Mouse (Mus musculus): ENCODE measurements at regions not wholly inside any gene's neighbourhood (a gene's known extent, or its start where the extent isn't known, plus 50 kb on each side); places are given as distances from the start of the nearest gene placed in this dataset.

GRCm38 (mm10) chr13:115911524-115912459 is 397.7 kb downstream of the Isl1 start:
- no peaks in the 10 kb centered on the region for H3K36me3 ChIP-seq
- no peak overlapping the region for H3K27ac ChIP-seq (replicated peaks)
- H3K4me1 ChIP-seq (replicated peaks) = 0 out of 2 replicates have a peak, but pooled peaks cover 3% of the 10 kb centered on the region
- WGBS = 50% methylated on average over 6 of the region's 6 CpGs
- no peaks in the 10 kb centered on the region for H3K9me3 ChIP-seq
- no peaks in the 10 kb centered on the region for H3K27me3 ChIP-seq
- H3K4me2 ChIP-seq = peak overlapping the region; percentile 35; the same call in 1 of the 2 replicates
- H3K9ac ChIP-seq = no peak overlapping the region
- H3K4me3 ChIP-seq = no peak overlapping the region
- peak; percentile 15; the same call in 1 of the 2 replicates for ATAC-seq (ENCODE audit: low FRiP score, low read depth)

GRCm38 (mm10) chr13:115910866-115911449 is 398.5 kb downstream of the Isl1 start:
- Histone ChIP-seq H3K9me3 (no peaks in the 10 kb centered on the region), H3K4me1 (replicated peaks) (0 out of 2 replicates have a peak, but pooled peaks cover 3% of the 10 kb centered on the region), H3K9ac (no peak overlapping the region), H3K4me2 (peak overlapping the region; percentile 35), H3K27me3 (no peaks in the 10 kb centered on the region), H3K27ac (replicated peaks) (no peak overlapping the region), H3K4me3 (no peak overlapping the region), H3K36me3 (no peaks in the 10 kb centered on the region)
- peak; percentile 71; the same call in 1 of the 2 replicates for ATAC-seq (ENCODE audit: low FRiP score, low read depth)
- WGBS = 28% methylated on average over 8 of the region's 8 CpGs

- H3K9ac ChIP-seq = no peak overlapping the region
- H3K4me1 ChIP-seq (replicated peaks) = no peaks in the 10 kb centered on the region
- no peaks in the 10 kb centered on the region for H3K27me3 ChIP-seq
- no peaks in the 10 kb centered on the region for H3K9me3 ChIP-seq
- no peak for ATAC-seq (ENCODE audit: low FRiP score, low read depth)
- H3K27ac ChIP-seq (replicated peaks) = no peak overlapping the region
- no peak overlapping the region for H3K4me2 ChIP-seq
- WGBS = 82% methylated on average over 1 of the region's 1 CpGs
- H3K36me3 ChIP-seq = no peaks in the 10 kb centered on the region
- H3K4me3 ChIP-seq = no peak overlapping the region
These were observed 428.9 kb downstream of the Isl1 start for GRCm38 (mm10) chr13:115880616-115881015.

- no peak overlapping the region for H3K9ac ChIP-seq
- H3K4me2 ChIP-seq = no peak overlapping the region
- no peaks in the 10 kb centered on the region for H3K9me3 ChIP-seq
- no peaks in the 10 kb centered on the region for H3K36me3 ChIP-seq
- H3K27me3 ChIP-seq = no peaks in the 10 kb centered on the region
- ATAC-seq (ENCODE audit: low FRiP score, low read depth) = no peak
- no peak overlapping the region for H3K27ac ChIP-seq (replicated peaks)
- no peaks in the 10 kb centered on the region for H3K4me1 ChIP-seq (replicated peaks)
- H3K4me3 ChIP-seq = no peak overlapping the region
- WGBS = 59% methylated on average over 3 of the region's 3 CpGs
These were observed 449.0 kb downstream of the Isl1 start for GRCm38 (mm10) chr13:115860480-115860879.

GRCm38 (mm10) chr13:115856632-115857031 is 452.9 kb downstream of the Isl1 start:
- H3K36me3 ChIP-seq = no peaks in the 10 kb centered on the region
- no peak for ATAC-seq (ENCODE audit: low FRiP score, low read depth)
- no peak overlapping the region for H3K27ac ChIP-seq (replicated peaks)
- H3K4me3 ChIP-seq = no peak overlapping the region
- no peaks in the 10 kb centered on the region for H3K4me1 ChIP-seq (replicated peaks)
- no peaks in the 10 kb centered on the region for H3K27me3 ChIP-seq
- H3K4me2 ChIP-seq = no peak overlapping the region
- H3K9ac ChIP-seq = no peak overlapping the region
- H3K9me3 ChIP-seq = no peaks in the 10 kb centered on the region
- 76% methylated on average over 4 of the region's 4 CpGs for WGBS

- H3K27me3 ChIP-seq = no peaks in the 10 kb centered on the region
- H3K9me3 ChIP-seq = no peaks in the 10 kb centered on the region
- H3K9ac ChIP-seq = no peak overlapping the region
- no peak for ATAC-seq (ENCODE audit: low FRiP score, low read depth)
- no peaks in the 10 kb centered on the region for H3K4me1 ChIP-seq (replicated peaks)
- H3K27ac ChIP-seq (replicated peaks) = no peak overlapping the region
- no peak overlapping the region for H3K4me2 ChIP-seq
- H3K36me3 ChIP-seq = no peaks in the 10 kb centered on the region
- 57% methylated on average over 3 of the region's 3 CpGs for WGBS
- no peak overlapping the region for H3K4me3 ChIP-seq
These were observed 456.7 kb downstream of the Isl1 start for GRCm38 (mm10) chr13:115852689-115853356.

- Histone ChIP-seq H3K9ac (no peak overlapping the region), H3K27ac (replicated peaks) (no peak overlapping the region), H3K4me1 (replicated peaks) (no peaks in the 10 kb centered on the region), H3K36me3 (no peaks in the 10 kb centered on the region), H3K4me2 (no peak overlapping the region), H3K9me3 (no peaks in the 10 kb centered on the region), H3K4me3 (no peak overlapping the region), H3K27me3 (no peaks in the 10 kb centered on the region)
- ATAC-seq (ENCODE audit: low FRiP score, low read depth) = no peak
- 66% methylated on average over 10 of the region's 10 CpGs for WGBS
These were observed 466.4 kb downstream of the Isl1 start for GRCm38 (mm10) chr13:115843121-115843520.

GRCm38 (mm10) chr13:115836203-115836768 is 473.2 kb downstream of the Isl1 start:
- no peak overlapping the region for H3K4me2 ChIP-seq
- H3K27ac ChIP-seq (replicated peaks) = no peak overlapping the region
- 68% methylated on average over 6 of the region's 6 CpGs for WGBS
- no peaks in the 10 kb centered on the region for H3K27me3 ChIP-seq
- no peaks in the 10 kb centered on the region for H3K9me3 ChIP-seq
- no peak overlapping the region for H3K4me3 ChIP-seq
- H3K9ac ChIP-seq = no peak overlapping the region
- no peak for ATAC-seq (ENCODE audit: low FRiP score, low read depth)
- H3K36me3 ChIP-seq = no peaks in the 10 kb centered on the region
- no peaks in the 10 kb centered on the region for H3K4me1 ChIP-seq (replicated peaks)

- no peaks in the 10 kb centered on the region for H3K4me1 ChIP-seq (replicated peaks)
- H3K9ac ChIP-seq = no peak overlapping the region
- H3K4me2 ChIP-seq = no peak overlapping the region
- no peaks in the 10 kb centered on the region for H3K27me3 ChIP-seq
- no peaks in the 10 kb centered on the region for H3K36me3 ChIP-seq
- no peak overlapping the region for H3K4me3 ChIP-seq
- ATAC-seq (ENCODE audit: low FRiP score, low read depth) = no peak
- H3K27ac ChIP-seq (replicated peaks) = no peak overlapping the region
- no peaks in the 10 kb centered on the region for H3K9me3 ChIP-seq
- WGBS = 76% methylated on average over 6 of the region's 6 CpGs
These were observed 484.3 kb downstream of the Isl1 start for GRCm38 (mm10) chr13:115825191-115825590.

- no peak for ATAC-seq (ENCODE audit: low FRiP score, low read depth)
- no peak overlapping the region for H3K4me3 ChIP-seq
- no peaks in the 10 kb centered on the region for H3K36me3 ChIP-seq
- H3K27ac ChIP-seq (replicated peaks) = no peak overlapping the region
- no peak overlapping the region for H3K4me2 ChIP-seq
- H3K4me1 ChIP-seq (replicated peaks) = no peaks in the 10 kb centered on the region
- H3K27me3 ChIP-seq = no peaks in the 10 kb centered on the region
- WGBS = 62% methylated on average over 1 of the region's 1 CpGs
- H3K9ac ChIP-seq = no peak overlapping the region
- H3K9me3 ChIP-seq = no peaks in the 10 kb centered on the region
These were observed 487.0 kb downstream of the Isl1 start for GRCm38 (mm10) chr13:115822527-115822926.

- 93% methylated on average over 2 of the region's 2 CpGs for WGBS
- H3K4me3 ChIP-seq = no peak overlapping the region
These were observed 495.3 kb downstream of the Isl1 start for GRCm38 (mm10) chr13:115814211-115814610.

GRCm38 (mm10) chr13:115799294-115799693 is 510.2 kb downstream of the Isl1 start:
- no peak overlapping the region for H3K4me3 ChIP-seq
- no peaks in the 10 kb centered on the region for H3K27me3 ChIP-seq
- 80% methylated on average over 2 of the region's 2 CpGs for WGBS
- H3K9me3 ChIP-seq = no peaks in the 10 kb centered on the region
- H3K4me2 ChIP-seq = no peak overlapping the region
- no peaks in the 10 kb centered on the region for H3K36me3 ChIP-seq
- no peak for ATAC-seq (ENCODE audit: low FRiP score, low read depth)
- no peak overlapping the region for H3K27ac ChIP-seq (replicated peaks)
- H3K9ac ChIP-seq = no peak overlapping the region
- no peaks in the 10 kb centered on the region for H3K4me1 ChIP-seq (replicated peaks)

More at GRCm38 (mm10) chr13:115814211-115814610, 495.3 kb downstream of the Isl1 start:
- Histone ChIP-seq H3K27ac (replicated peaks) (no peak overlapping the region), H3K4me1 (replicated peaks) (no peaks in the 10 kb centered on the region), H3K9ac (no peak overlapping the region), H3K4me2 (no peak overlapping the region), H3K9me3 (no peaks in the 10 kb centered on the region), H3K27me3 (no peaks in the 10 kb centered on the region), H3K36me3 (no peaks in the 10 kb centered on the region)
- ATAC-seq (ENCODE audit: low FRiP score, low read depth) = no peak
